Comparison of ENCODE assay signal across 22 mouse cellular contexts in the genomic region with DNA sequence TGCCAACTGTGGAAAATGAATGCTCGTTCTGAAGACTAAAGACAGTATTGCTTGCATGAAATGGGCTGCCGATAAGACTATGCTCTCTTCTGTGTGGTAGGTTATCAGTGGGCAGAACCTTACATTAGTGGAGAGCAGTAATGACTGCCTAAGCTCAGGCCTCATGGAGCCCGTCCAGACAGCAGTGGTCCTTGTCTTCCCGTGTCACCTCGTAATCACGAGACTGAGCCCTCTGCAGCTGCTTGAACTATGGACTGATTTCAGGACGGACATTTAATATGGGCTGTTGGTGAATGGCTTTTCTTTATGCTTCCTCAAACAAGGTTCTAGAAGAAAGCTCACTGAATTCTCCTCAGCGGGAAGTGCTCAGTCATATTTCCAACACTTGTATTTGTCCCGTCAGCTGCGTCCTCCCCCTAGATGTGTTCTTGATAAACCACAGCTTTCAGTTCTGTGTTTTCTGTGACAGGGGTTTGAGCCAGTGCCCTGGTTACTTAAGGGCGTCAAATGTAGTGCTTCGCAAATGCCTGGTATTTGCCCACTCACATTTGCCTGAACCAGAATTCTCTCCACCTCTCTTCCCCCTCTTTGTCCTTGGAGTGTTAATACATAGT.
DNase-seq lines count a peak whose midpoint lies in the region; ATAC-seq and TF ChIP-seq lines count a peak whose summit lies in the region.
"Had no signal": no experiment of that assay in that cellular context is flagged by ENCODE, and none has a peak within 500 bp of the region (broad histone marks: within the 10 kb centered on the region; RNA-seq: fewer than 3 reads in every experiment).

No protein-coding gene starts in this region.

- no peak overlapping the region for H3K9ac ChIP-seq in lung, postnatal 0 days (replicated peaks; ENCODE audit: low read depth)
- H3K9ac ChIP-seq: embryonic facial prominence, embryonic 13.5 days; forebrain, embryonic 12.5 days; heart, embryonic 15.5 days; hindbrain, embryonic 14.5 days had no signal

- H3K9me3 ChIP-seq in lung, postnatal 0 days (ENCODE audit: low read length) = no peaks in the 10 kb centered on the region
- H3K9me3 ChIP-seq: embryonic facial prominence, embryonic 13.5 days; forebrain, embryonic 12.5 days; heart, embryonic 15.5 days had no signal

- WGBS in lung, postnatal 0 days = 59% methylated on average over 12 of the region's 12 CpGs

- peak; percentile 87 for ATAC-seq in lung, postnatal 0 days
- ATAC-seq: activated CD4-positive, CD25-positive, alpha-beta regulatory T cell, adult 4 months; forebrain, embryonic 16.5 days; Patski had no signal

- H3K4me3 ChIP-seq in lung, postnatal 0 days (ENCODE audit: low read depth, low read length) = no peak overlapping the region
- H3K4me3 ChIP-seq: embryonic facial prominence, embryonic 13.5 days; forebrain, embryonic 12.5 days; heart, adult 2 months; heart, embryonic 15.5 days had no signal

- DNase-seq in heart, adult 11 months = peak; percentile 36
- DNase-seq in heart, adult 18-20 months = no peak
- peak; percentile 63 for DNase-seq in A20 (ENCODE audit: low read depth, low spot score)
- DNase-seq in lung, postnatal 0 days (ENCODE audit: low spot score) = peak; percentile 62
- peak; percentile 51 for DNase-seq in lung, postnatal 36 days
- no peak for DNase-seq in right cerebral cortex, adult 18-20 months
- DNase-seq in cerebellum, postnatal 25 days = no peak
- DNase-seq: adrenal gland, postnatal 14 days; cerebellum, adult 11-12 months; cerebellum, adult 9-10 months; cerebellum, postnatal 36 days; gastrocnemius, postnatal 10 days; heart, adult 2 months; heart, postnatal 14 days had no signal

- TF ChIP-seq EP300 in lung, postnatal 0 days (IDR thresholded peaks at IDR 0.05) = peak; percentile 32; the same call in 1 of the 2 replicates

- H3K36me3 ChIP-seq in lung, postnatal 0 days (ENCODE audit: insufficient read depth, low read length) = no peaks in the 10 kb centered on the region
- H3K36me3 ChIP-seq: embryonic facial prominence, embryonic 13.5 days; forebrain, embryonic 12.5 days; heart, embryonic 15.5 days had no signal

- H3K4me2 ChIP-seq in lung, postnatal 0 days (replicated peaks; ENCODE audit: low read depth, low read length) = no peak overlapping the region
- H3K4me2 ChIP-seq: embryonic facial prominence, embryonic 13.5 days; forebrain, embryonic 12.5 days; heart, embryonic 11.5 days; heart, embryonic 15.5 days; hindbrain, embryonic 14.5 days had no signal

- peak overlapping the region; percentile 7; the same call in 1 of the 2 replicates for H3K27ac ChIP-seq in lung, postnatal 0 days (ENCODE audit: low read length)
- H3K27ac ChIP-seq: embryonic facial prominence, embryonic 13.5 days; forebrain, embryonic 12.5 days; heart, adult 2 months; heart, embryonic 15.5 days; hindbrain, embryonic 14.5 days had no signal

- no peak for TF ChIP-seq CTCF in lung, postnatal 0 days (IDR thresholded peaks at IDR 0.05)

- H3K4me1 ChIP-seq in lung, postnatal 0 days (ENCODE audit: insufficient read depth, low read depth, low read length) = no peaks in the 10 kb centered on the region
- H3K4me1 ChIP-seq: embryonic facial prominence, embryonic 13.5 days; forebrain, embryonic 12.5 days; heart, embryonic 15.5 days had no signal

- no peaks in the 10 kb centered on the region for H3K27me3 ChIP-seq in lung, postnatal 0 days (replicated peaks; ENCODE audit: insufficient read depth, low read length)
- H3K27me3 ChIP-seq: embryonic facial prominence, embryonic 13.5 days; forebrain, embryonic 12.5 days; heart, embryonic 15.5 days had no signal

Comparison
In these comparisons a context has a peak if more than half of its experiments do, and no peak if none do; other contexts are left out.
1. DNase-seq: peak in heart, adult 11 months (single experiment), A20 (single experiment), lung, postnatal 0 days (single experiment) and lung, postnatal 36 days (single experiment); none in heart, adult 18-20 months (0 of 2), right cerebral cortex, adult 18-20 months (single experiment) and cerebellum, postnatal 25 days (0 of 2).